Mouse (Mus musculus): ENCODE measurements around the gene Tfpi.
"Not testable (repeated sequence)": the region's sequence is repeated elsewhere in the genome, so short reads cannot be mapped to it uniquely, and the experiment has no call there.

Gene Tfpi

DNA sequence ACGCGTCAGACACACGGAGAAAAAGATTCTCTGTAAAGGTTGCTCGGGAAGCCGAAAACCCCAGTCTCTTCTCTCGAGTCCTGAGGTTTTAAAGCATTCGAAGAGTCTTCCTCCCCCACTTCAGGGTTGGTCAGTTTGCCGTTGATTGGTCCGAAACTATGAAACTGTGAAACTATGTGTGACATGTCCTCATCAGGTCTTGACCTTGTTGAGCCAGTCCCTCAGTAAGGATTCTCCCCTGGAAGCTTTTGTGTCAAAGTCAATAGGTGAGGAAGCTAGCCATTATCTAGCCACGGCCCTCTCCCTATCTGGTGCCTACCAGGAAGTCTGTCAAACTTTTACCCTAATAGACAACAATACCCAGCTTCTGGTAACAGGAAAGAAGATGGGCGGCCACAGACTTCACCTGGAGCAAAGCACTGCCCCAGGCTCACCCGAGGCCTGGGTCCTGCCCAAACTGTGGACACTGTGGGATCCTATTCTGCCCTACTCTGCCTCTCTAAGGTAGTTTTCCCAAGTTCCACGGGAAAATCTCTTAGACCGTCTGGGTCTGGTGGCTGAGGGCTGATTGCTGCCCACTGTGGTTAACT lies 2.5 kb downstream of the Tfpi start:
- DNase-seq, result no peak

- DNase-seq, result no peak
These were observed 9.2 kb downstream of the Tfpi start for GRCm38 (mm10) chr2:84467391-84467790.

DNA sequence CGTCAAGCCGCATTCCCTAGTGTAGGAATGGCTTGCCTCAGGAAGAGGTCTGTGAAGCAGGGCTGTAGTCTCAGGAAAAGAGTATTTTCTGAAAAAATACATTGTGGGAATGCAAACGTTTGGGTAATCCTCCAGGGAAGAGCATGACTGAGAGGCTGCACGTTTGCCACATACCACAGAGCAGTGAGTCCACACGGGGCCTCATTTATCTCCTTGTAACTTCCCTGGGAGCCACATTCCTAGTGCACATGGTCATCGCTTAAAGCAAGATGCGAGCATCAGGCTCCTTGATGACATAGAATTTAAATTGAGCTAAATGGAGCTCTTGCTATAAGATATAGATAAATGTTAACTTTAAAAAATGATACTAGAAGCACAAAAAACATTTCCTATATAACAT lies 11.6 kb downstream of the Tfpi start:
- DNase-seq, result no peak

DNA sequence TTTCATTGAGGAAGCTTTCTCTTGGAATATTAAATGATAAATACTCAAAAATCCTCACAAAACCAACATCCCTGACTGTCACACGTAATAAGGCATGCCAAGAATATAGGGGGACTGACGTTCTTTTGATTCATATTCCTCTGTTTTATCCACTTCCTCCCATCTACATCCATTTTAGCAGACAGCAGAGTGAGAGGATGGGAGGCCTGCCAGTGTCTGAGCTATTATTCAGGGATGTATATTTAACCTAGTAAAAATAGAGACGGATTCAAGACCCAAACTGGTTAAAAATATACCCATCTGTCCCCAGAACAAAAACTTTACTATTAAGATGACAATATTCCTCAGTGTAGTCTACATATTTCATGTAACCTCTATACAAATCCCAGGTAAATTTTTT lies 14.2 kb downstream of the Tfpi start:
- no peak for DNase-seq

DNA sequence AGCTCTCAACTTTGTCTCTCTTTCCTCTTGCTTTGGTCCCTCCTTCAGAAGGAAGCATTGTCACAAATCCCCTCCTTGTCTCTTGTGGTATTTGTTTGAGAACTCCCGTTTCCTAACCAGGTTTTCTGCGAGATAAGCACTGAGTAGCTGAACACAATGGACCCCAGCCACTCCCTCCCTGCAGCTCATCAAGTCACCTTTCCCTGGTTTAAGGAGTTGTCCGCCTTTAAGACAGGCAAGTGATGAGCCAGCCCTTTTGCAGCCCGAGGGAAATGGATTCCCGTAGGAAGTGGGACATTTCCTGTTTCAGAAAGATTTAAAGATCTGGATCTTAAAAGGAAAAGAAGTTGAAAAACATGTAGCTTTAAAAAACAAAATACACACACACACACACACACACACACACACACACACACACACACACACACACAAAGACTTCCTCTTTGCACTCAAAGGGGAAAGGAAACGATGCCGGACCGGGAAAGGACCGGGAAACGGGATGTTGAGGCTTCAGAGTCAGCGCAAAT lies 16.9 kb downstream of the Tfpi start:
- DNase-seq, result no peak

DNA sequence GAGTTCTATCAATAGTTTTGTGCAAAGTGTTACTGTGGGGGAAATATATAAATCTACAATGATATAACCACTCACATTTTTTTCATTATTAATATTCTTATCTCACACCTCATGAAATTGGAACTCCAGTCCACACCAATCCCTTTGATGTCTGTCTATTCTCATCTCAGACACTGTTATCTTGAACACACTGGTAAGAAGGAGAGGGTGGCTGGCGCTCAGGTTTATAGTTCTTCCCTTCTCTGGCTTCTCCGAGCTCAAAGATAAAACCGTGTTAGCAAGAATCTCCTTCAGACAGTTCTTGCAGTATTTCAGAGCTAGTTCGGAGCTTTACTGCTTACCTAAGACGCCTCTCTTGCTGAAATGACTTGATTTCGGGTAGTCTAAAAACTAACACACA lies 19.4 kb downstream of the Tfpi start:
- DNase-seq, result no peak

- DNase-seq, result peak; percentile 47
These were observed 21.3 kb downstream of the Tfpi start for GRCm38 (mm10) chr2:84455236-84455799.

GRCm38 (mm10) chr2:84454551-84455235 lies 21.9 kb downstream of the Tfpi start:
- DNase-seq, result no peak

DNA sequence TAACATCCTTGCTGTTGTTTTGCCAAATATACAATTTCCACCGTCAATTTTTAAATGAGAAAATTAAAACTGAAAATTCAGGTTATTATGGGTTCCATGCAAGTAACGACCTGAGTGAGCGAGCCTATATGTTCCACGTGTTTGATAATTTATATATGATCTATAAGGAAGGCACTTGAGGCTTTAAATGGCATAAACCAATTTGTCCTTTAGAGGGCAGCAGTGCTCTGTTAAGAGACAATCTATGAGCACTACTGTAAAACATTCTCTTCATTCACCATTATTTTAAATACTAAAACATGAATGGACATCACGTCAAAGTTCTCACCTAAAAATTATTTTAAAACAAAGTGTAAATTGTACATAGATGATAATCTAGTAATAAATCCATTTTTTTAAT lies 22.5 kb downstream of the Tfpi start:
- DNase-seq, result no peak

DNA sequence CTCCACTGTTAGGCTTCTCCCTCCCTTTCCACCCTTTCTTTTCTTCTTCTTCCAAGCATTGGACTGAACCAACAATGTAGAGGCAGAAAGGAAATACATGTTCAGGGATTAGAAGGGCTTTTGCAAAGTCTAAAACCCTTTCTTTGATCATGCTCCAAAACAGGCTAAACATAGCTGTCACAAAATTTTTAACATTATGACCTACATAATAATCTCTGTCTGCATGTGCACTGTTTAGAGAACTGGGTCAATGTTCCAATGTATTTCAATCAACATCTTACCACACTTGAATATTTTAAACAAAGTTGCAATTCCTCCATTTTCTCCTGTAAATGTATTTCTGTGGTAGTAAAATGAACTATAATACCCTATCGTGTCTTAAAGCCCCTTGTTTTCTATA lies 31.1 kb downstream of the Tfpi start:
- DNase-seq, result no peak

DNA sequence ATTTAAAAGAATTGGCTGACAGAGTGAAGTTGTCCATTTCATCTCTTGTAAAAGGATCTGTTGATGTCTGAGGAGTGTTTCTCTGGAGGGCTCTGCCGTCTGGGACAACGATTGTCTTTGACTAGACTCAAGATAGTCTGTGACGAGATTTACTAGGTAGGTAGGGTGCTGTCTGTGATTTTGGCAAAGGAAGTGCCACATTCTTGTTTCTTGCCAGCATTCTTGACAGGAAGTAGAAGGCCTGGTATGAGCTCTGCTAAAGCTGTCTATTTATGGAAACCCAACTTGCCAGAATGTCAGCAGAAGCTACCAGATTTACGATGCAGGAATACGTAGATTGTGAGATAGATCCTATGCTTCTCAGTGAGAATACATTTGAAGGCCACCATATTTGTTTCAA lies 34.6 kb downstream of the Tfpi start:
- no peak for DNase-seq

DNA sequence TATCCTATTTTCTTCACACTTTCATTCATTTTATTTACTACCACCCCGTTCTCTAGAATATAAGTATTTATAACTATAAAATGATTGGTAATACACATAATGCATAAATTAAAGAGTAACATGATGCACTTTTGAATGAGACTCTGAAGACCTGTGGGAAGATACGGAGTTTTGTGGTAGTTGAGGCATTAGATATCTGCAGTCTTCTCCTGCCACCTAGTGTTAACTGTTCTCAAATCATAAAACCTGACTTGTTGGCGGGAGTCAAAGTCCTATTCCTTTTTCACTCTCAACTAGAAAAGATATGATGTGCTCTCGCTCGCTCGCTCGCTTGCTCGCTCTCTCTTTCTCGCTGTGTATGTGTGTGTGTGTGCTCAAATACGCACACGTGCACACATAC lies 46.9 kb downstream of the Tfpi start:
- DNase-seq, result no peak

DNA sequence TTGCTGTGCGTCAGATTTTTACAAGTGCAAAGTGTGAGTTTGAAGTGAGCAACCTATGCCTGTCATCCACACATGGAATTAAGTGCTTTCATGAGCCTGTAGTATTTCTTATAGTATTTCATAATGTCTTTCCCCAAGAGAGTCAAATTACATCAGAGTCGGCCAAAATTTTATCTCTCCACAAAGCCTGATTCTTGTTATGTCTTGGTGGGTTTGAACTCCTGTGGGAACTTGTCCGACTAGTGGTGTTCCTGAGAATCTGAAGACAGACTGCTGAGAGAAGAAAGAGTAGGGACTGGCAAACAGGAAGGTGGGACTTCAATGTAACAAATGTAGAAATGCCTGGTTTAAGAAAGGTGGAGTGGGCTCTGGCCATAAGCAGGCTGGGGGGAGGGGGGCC lies 47.7 kb downstream of the Tfpi start:
- DNase-seq, result no peak

- DNase-seq, result no peak
These were observed 50.0 kb downstream of the Tfpi start for GRCm38 (mm10) chr2:84426531-84426930.

DNA sequence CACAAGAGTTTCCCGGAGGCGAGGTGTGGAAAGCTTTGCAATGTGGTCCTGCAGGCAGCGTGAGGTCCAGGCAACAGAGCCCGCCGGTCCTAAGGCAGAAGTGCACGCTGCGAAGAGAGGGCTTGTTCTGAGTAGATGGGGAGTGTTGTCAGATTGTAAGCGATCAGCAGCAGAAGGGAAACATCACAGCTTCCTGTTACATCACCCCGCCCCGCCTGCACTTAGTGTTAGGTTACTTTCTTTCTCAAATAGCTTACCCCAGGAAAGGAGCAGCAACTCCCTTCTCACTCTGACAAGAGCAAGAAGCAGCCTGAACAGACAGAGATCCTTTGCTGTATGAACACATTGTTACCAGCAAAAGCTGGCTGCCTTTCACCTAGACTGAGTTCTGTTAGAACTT lies 51.4 kb downstream of the Tfpi start, which contains the start of gene Calcrl:
Gene Calcrl (minus strand): TSS at position 274 of the 400 bp plus-strand sequence.
- peak; percentile 39 for DNase-seq

DNA sequence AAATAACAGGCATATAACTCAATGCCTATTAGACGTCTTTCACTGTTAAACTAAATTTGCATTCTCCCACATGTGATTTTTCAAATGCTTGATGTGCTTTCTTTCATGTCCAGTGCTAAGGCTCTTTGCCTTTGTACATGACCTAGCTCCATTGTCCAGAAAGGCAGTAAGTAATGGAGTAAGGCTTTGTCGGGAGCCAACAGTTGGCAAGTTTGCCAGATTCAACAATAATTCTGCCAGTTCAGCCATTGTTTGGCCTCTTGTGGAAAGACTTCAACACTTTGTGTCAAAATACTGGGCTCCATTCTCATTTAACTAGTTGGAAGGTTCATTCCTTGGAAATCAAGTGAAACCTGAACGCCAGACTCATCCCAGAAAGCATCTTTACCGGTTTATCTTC lies 60.1 kb downstream of the Tfpi start:
- DNase-seq, result no peak

GRCm38 (mm10) chr2:84409796-84410592 lies 66.6 kb downstream of the Tfpi start:
- DNase-seq, result no peak

DNA sequence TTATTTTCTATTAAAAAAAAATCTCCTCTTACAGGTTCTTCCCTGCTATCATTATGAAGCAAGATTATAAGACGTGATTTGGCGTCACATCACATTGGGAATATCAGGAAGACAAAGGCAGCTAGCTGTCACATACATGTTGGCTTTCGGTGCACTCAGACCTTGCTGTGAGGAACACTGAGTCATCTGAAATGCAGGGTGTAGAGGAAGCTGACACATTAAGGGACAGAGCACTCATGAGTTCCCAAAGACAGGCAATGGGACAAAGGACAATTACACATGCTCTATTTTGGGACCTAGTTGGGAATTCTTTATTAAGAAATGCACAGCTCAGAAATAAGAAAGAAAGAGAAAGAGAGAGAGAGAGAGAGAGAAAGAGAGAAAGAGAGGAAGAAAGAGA lies 71.7 kb downstream of the Tfpi start:
- no peak for DNase-seq

- no peak for DNase-seq
These were observed 73.9 kb downstream of the Tfpi start for GRCm38 (mm10) chr2:84402713-84403112.

DNA sequence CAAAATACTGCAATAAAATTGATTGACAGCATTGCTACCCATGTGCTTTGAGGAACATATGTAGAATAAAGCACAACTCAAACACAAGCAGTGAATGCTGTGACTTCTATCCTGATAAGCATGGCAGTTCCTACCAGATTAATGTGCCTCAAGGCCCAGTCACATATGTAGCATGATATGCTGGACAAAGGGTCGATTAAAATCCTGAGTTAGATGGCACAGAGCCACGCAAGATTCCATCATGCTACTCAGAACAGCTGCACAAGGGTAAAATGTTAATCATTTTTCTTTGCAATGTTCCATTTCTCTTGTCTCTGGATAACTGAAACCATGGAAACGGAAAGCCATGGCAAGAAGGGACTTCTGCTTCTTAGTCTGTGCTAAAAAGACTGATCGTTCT lies 80.0 kb downstream of the Tfpi start:
- no peak for DNase-seq

- DNase-seq, result no peak
These were observed 83.3 kb downstream of the Tfpi start for GRCm38 (mm10) chr2:84393236-84393635.

DNA sequence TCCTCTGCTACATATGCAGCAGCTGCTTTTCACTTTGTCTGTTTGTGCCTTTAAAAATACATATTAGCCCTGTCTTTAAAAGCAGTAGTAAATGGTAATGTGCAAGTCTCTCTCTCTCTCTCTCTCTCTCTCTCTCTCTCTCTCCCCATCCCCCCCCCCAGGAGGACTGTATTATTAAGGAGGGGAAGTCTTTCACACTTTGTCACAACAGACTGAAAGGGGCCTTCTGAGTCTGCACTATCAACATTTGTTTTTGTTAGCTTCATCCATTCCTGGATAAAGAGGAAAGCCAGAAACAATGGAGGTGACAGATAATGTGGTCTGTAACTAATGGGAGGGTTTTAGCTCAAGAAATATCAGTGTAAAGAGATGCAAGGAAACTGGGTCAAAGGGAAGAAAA lies 87.5 kb downstream of the Tfpi start:
- no peak for DNase-seq

DNA sequence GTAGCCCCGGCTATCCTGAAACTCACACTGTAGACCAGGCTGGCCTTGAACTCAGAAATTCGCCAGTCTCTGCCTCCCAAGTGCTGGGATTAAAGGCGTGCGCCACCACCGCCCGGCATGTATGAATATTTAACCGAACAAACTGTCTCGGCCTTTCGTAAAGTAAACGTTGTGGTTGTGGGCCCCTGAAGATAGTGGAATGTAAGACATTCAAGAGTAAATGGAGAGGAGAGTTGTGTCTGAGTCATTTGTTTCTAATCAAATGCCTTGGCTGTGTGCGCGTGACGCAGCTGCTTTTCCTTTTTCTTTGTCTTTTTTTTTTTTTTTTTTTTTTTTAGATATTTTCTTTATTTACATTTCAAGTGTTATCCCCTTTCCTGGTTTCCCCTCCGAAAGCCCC lies 88.0 kb downstream of the Tfpi start:
- DNase-seq, result not testable (repeated sequence)

- DNase-seq, result no peak
These were observed 88.6 kb downstream of the Tfpi start for GRCm38 (mm10) chr2:84388023-84388416.
